Comparison of ENCODE assay signal across 11 mouse cellular contexts in the genomic region with DNA sequence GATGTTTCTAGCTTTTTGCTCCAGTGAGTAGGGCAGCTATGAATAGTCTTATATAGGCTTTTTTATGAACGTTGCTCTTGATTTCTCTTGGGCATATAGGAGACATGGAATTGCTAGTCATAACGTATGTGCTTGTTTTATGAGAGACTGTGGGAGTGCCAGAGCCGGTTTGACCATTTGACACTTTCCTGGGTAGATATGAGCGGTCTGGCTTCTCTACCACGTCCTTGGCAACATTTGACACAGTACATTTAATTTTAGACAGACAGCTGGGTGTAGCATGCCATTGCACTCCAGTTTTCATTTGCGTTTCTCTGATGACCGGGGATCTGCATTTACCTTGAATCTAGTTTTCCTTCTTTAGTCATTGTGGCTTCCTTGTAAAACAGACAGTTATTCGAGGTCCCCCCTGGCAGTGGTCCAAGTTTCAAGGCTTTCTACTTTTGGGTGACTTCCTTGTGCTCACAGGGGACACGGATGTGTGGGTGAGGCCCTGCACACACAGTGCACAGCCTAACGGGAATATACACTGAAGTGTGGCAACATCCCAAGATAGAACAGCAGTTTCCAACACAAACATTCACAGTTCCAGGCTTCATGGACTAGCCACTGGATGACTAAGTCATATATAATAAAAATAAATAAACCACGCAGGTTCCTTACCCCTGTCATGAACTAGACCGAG.
A peak's percentile ranks its signal among the peaks of the same experiment; 100 is the strongest.
DNase-seq lines count a peak whose midpoint lies in the region; ATAC-seq lines count a peak whose summit lies in the region.
"Had no signal": no experiment of that assay in that cellular context is flagged by ENCODE, and none has a peak within 500 bp of the region (broad histone marks: within the 10 kb centered on the region; RNA-seq: fewer than 3 reads in every experiment).

No protein-coding gene starts in this region.

- H3K4me3 ChIP-seq in limb, embryonic 13.5 days: no peak overlapping the region
- no peak overlapping the region for H3K4me3 ChIP-seq in limb, embryonic 10.5 days
- H3K4me3 ChIP-seq: embryonic facial prominence, embryonic 15.5 days; heart, embryonic 13.5 days; megakaryocyte, embryonic 14.5 days had no signal

- DNase-seq in cerebellum, postnatal 14 days: peak; percentile 9 to 17
- DNase-seq in cerebellum, postnatal 36 days: no peak
- DNase-seq in limb, embryonic 10.5 days (ENCODE audit: low spot score): no peak
- peak; percentile 71 for DNase-seq in naive thymus-derived CD4-positive, alpha-beta T cell, adult 2 months (ENCODE audit: low read depth)
- DNase-seq in embryo, embryonic 11 days: no peak
- no peak for DNase-seq in cerebellum, adult 11 months

- peak; percentile 40; the same call in 1 of the 2 replicates for ATAC-seq in limb, embryonic 13.5 days (ENCODE audit: low FRiP score, low read depth)
- peak; percentile 66 for ATAC-seq in common myeloid progenitor, adult 5-6 weeks (replicated peaks; ENCODE audit: low read depth, poor library complexity, severe bottlenecking)

- peaks cover 8% of the 10 kb centered on the region for H3K9me3 ChIP-seq in limb, embryonic 13.5 days
- no peaks in the 10 kb centered on the region for H3K9me3 ChIP-seq in limb, embryonic 10.5 days (replicated peaks)
- H3K9me3 ChIP-seq: heart, embryonic 13.5 days had no signal

- no peak overlapping the region for H3K27ac ChIP-seq in limb, embryonic 13.5 days
- no peak overlapping the region for H3K27ac ChIP-seq in limb, embryonic 10.5 days
- H3K27ac ChIP-seq: embryonic facial prominence, embryonic 15.5 days; heart, embryonic 13.5 days had no signal

- H3K36me3 ChIP-seq in limb, embryonic 13.5 days: no peaks in the 10 kb centered on the region
- no peaks in the 10 kb centered on the region for H3K36me3 ChIP-seq in limb, embryonic 10.5 days
- H3K36me3 ChIP-seq: embryonic facial prominence, embryonic 15.5 days; heart, embryonic 13.5 days had no signal

- H3K9ac ChIP-seq in limb, embryonic 13.5 days: no peak overlapping the region
- H3K9ac ChIP-seq: embryonic facial prominence, embryonic 15.5 days; heart, embryonic 13.5 days had no signal

- H3K4me1 ChIP-seq in limb, embryonic 13.5 days: 0 out of 2 replicates have a peak, but pooled peaks cover 5% of the 10 kb centered on the region
- no peaks in the 10 kb centered on the region for H3K4me1 ChIP-seq in limb, embryonic 10.5 days
- H3K4me1 ChIP-seq: embryonic facial prominence, embryonic 15.5 days had no signal

- no peaks in the 10 kb centered on the region for H3K27me3 ChIP-seq in limb, embryonic 13.5 days
- H3K27me3 ChIP-seq in limb, embryonic 10.5 days (ENCODE audit: low read depth, poor library complexity, severe bottlenecking): no peaks in the 10 kb centered on the region
- H3K27me3 ChIP-seq: embryonic facial prominence, embryonic 15.5 days; heart, embryonic 13.5 days had no signal

- H3K4me2 ChIP-seq in limb, embryonic 13.5 days (replicated peaks): no peak overlapping the region
- H3K4me2 ChIP-seq: embryonic facial prominence, embryonic 15.5 days; heart, embryonic 13.5 days had no signal

- 56% methylated on average over 12 of the region's 12 CpGs for WGBS in limb, embryonic 13.5 days
- 86% methylated on average over 12 of the region's 12 CpGs for WGBS in limb, embryonic 10.5 days

Comparison
In these comparisons a context has a peak if more than half of its experiments do, and no peak if none do; other contexts are left out.
1. DNase-seq: peak in cerebellum, postnatal 14 days (2 of 2) and naive thymus-derived CD4-positive, alpha-beta T cell, adult 2 months (single experiment); none in cerebellum, postnatal 36 days (0 of 2), limb, embryonic 10.5 days (single experiment), embryo, embryonic 11 days (single experiment) and cerebellum, adult 11 months (single experiment).